Mouse (Mus musculus) liver, embryonic 14.5 days (tissue): ENCODE data around the gene Srgap3.

Experiments
- CTCF ChIP-seq: IDR thresholded peaks from 2 replicates; pipeline ENCODE4 v1.5.1; 2016; ENCODE audit warnings: antibody characterized with exemption, low read depth, control low read depth
- EP300 ChIP-seq: IDR thresholded peaks from 2 replicates; pipeline ENCODE4 v1.6.1; 2016; ENCODE audit warnings: antibody characterized with exemption, low read depth

GRCm38 (mm10) chr6:112835413-112835812 is 111.7 kb downstream of the Srgap3 start:
- no peak for TF ChIP-seq CTCF
- TF ChIP-seq EP300 = no peak
